Mouse (Mus musculus): ENCODE results near the gene Tipin.
"Not testable (repeated sequence)": the region's sequence is repeated elsewhere in the genome, so short reads cannot be mapped to it uniquely, and the experiment has no call there.

The Tipin gene

GRCm38 (mm10) chr9:64271249-64271648, 10.1 kb upstream of the Tipin start:
- DNase-seq (ENCODE audit: low spot score), result no peak

GRCm38 (mm10) chr9:64272611-64273010, 8.8 kb upstream of the Tipin start:
- DNase-seq (ENCODE audit: low spot score), result peak; percentile 74

- no peak for DNase-seq (ENCODE audit: low spot score)
Measured at GRCm38 (mm10) chr9:64273757-64274156, 7.6 kb upstream of the Tipin start.

- DNase-seq (ENCODE audit: low spot score), result no peak
Measured at GRCm38 (mm10) chr9:64274291-64274690, 7.1 kb upstream of the Tipin start.

GRCm38 (mm10) chr9:64274919-64275318, 6.5 kb upstream of the Tipin start:
- no peak for DNase-seq (ENCODE audit: low spot score)

- DNase-seq (ENCODE audit: low spot score), result peak; percentile 80
Measured at GRCm38 (mm10) chr9:64277706-64278105, 3.7 kb upstream of the Tipin start.

GRCm38 (mm10) chr9:64278665-64279310, 2.6 kb upstream of the Tipin start:
- DNase-seq (ENCODE audit: low spot score), result no peak

GRCm38 (mm10) chr9:64281781-64282178, 399 bp downstream of the Tipin start:
- no peak for DNase-seq (ENCODE audit: low spot score)

- no peak for DNase-seq (ENCODE audit: low spot score)
Measured at GRCm38 (mm10) chr9:64282404-64282987, 1.1 kb downstream of the Tipin start.

- not testable (repeated sequence) for DNase-seq (ENCODE audit: low spot score)
Measured at GRCm38 (mm10) chr9:64303086-64303485, 21.7 kb downstream of the Tipin start.

- DNase-seq (ENCODE audit: low spot score), result no peak
Measured at GRCm38 (mm10) chr9:64306476-64307312, 25.3 kb downstream of the Tipin start.

- peak; percentile 18 for DNase-seq (ENCODE audit: low spot score)
Measured at GRCm38 (mm10) chr9:64310996-64311785, 29.8 kb downstream of the Tipin start.

GRCm38 (mm10) chr9:64312128-64312527, 30.7 kb downstream of the Tipin start:
- no peak for DNase-seq (ENCODE audit: low spot score)

- no peak for DNase-seq (ENCODE audit: low spot score)
Measured at GRCm38 (mm10) chr9:64314696-64315095, 33.3 kb downstream of the Tipin start.

GRCm38 (mm10) chr9:64316986-64317385, 35.6 kb downstream of the Tipin start:
- DNase-seq (ENCODE audit: low spot score), result no peak

GRCm38 (mm10) chr9:64323976-64324375, 42.6 kb downstream of the Tipin start:
- DNase-seq (ENCODE audit: low spot score), result no peak

- no peak for DNase-seq (ENCODE audit: low spot score)
Measured at GRCm38 (mm10) chr9:64335825-64336224, 54.4 kb downstream of the Tipin start.

- DNase-seq (ENCODE audit: low spot score), result no peak
Measured at GRCm38 (mm10) chr9:64339361-64339760, 58.0 kb downstream of the Tipin start.

GRCm38 (mm10) chr9:64340351-64341253, 59.2 kb downstream of the Tipin start:
- peak; percentile 84 for DNase-seq (ENCODE audit: low spot score)

- DNase-seq (ENCODE audit: low spot score), result no peak
Measured at GRCm38 (mm10) chr9:64341254-64341566, 59.8 kb downstream of the Tipin start, which contains the start of gene Dis3l. Gene Dis3l (minus strand): TSS chr9:64341288.

- no peak for DNase-seq (ENCODE audit: low spot score)
Measured at GRCm38 (mm10) chr9:64341671-64342070, 60.3 kb downstream of the Tipin start.

All from embryo, embryonic 10 days (tissue).